Mouse (Mus musculus): ENCODE measurements around the gene Mvb12a. TPM values are rescaled to one million over a fixed set of nuclear protein-coding genes. Genes with fewer than 3 reads are reported as not detected.
A peak's percentile ranks its signal among the peaks of the same experiment; 100 is the strongest.
"Not testable (repeated sequence)": the region's sequence is repeated elsewhere in the genome, so short reads cannot be mapped to it uniquely, and the experiment has no call there.

Mvb12a gene
- total RNA-seq (2022), result 10 to 100 TPM; 17.7 to 28.7 (median 23.4) TPM

DNA sequence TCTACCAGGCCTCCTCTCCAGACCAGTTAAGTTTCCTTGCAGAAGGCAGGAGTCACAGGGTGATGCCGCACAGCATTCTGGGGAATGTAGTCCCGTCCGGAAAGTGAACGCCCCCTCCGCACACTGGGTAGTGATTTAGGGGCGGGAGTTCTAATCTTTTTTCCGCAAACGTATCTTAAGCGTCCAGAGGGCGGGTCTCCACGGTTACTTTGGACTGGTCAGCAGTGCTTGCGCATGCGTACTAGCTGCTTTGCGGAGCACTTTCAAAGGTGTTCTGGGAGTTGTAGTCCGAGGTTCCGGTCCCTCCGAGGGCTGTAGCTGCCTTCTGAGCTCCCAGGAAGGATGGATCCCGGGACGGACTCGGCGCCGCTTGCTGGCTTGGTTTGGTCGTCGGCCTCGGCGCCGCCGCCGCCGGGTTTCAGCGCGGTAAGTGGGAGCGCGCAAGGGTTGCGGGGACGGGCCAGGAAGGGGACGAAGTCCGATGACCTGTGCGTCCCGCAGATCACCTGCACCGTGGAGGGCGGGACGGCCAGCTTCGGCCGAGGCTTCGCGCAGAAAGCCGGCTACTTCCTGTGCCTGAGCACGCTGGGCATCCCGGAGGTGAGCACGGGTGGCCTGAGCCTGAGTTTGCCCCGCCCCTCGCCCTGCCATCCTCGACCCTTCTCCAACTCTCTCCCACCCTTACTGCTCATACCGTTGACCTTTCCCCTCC, at the start of gene Mvb12a:
Gene Mvb12a (plus strand): TSS at position 291 of the 712 bp plus-strand sequence.
- DNase-seq (ENCODE audit: low spot score in 2 of 2), result peak; percentile 95 to 97

- peak; percentile 76 to 81 for DNase-seq (ENCODE audit: low spot score in 2 of 2)
Measured at GRCm38 (mm10) chr8:71495039-71495438, 47.7 kb upstream of the Mvb12a start.

DNA sequence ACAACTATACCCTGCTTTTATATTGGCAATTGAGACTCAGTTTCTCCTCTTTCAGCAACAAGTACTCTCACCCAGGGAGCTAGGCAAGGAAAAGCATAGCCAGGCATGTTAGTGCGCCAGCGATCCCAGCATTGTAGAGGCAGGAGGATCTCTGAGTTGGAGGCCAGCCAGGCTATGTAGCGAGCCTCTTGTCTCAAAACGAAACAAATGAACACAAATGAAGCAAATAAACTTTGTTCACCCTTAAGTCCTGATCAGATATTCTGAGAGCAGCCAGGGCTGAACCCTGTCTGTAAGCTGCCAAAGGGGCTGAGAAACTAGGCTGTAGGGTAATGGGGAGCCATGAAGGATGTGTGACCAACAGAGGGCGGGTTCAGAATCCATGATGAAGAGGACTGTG, 46.9 kb upstream of the Mvb12a start:
- no peak for DNase-seq (ENCODE audit: low spot score in 2 of 2)

DNA sequence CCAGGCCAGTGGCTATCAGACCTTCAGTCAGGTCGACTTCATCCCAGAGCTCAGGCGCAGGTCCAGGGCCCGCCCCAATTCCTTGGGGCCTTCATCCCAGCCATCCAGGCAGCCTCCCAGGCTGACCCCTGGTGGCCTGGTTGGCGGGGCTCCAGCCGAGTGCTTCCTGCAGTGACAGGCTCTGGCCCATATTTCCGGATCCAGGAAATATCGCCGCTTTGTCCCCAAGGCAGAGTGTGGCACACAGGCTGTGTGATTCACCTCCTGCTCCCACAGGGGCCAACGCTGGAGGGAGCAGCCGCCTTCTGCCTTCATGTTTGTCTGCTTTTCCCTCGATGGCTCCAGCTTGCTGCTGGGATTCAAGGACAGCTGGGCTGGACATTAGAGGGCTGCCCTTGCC, 46.2 kb upstream of the Mvb12a start:
- peak; percentile 82 to 91 for DNase-seq (ENCODE audit: low spot score in 2 of 2)

DNA sequence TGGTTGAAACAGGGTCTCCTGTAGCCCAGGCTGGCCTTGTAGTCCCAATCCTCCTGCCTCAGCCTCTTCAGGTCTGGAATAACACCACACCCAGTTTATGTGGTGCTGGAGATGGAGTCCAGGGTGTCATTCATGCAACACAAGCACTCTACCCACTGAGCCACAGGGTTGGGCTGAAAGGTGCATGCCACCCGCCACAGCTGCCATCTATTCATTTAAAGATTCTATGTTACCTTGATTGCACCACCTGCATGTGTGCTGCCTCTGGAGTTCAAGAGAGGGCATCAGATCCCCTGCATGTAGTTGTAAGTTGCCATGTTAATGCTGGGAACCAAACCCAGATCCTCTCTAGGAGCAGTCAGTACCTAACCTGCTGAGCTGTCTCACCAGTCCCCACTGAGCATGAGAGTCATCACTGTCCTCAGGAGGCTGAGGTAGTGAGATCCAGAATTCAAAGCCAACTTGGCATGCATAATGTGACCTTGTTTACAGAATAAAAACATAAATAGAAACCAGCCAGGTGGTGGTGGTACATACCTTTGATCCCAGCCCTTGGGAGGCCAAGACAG, 45.6 kb upstream of the Mvb12a start:
- no peak for DNase-seq (ENCODE audit: low spot score in 2 of 2)

- DNase-seq (ENCODE audit: low spot score in 2 of 2), result no peak
Measured at GRCm38 (mm10) chr8:71497881-71498501, 44.7 kb upstream of the Mvb12a start.

GRCm38 (mm10) chr8:71498816-71499690, 43.7 kb upstream of the Mvb12a start:
- no peak for DNase-seq (ENCODE audit: low spot score in 2 of 2)

DNA sequence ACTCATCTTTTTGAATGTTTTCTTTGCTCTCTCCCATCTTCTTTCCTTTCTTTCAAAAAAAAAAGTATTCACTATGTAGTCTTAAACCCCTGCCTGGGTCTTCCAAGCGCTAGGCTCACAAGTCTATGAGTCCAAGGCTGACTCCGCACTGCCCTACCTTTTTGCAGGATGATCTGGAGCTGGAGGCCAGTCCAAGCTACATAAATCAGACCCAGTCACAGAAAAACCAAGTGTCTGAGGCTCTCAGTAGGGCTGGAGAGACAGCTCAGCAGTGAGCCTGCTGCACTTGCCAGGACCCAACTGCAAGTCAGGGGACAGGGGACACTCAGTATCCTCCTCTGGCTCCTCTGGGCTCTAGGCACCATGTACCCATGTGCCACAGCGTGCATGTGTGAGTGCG, 38.4 kb upstream of the Mvb12a start:
- DNase-seq (ENCODE audit: low spot score in 2 of 2), result no peak

DNA sequence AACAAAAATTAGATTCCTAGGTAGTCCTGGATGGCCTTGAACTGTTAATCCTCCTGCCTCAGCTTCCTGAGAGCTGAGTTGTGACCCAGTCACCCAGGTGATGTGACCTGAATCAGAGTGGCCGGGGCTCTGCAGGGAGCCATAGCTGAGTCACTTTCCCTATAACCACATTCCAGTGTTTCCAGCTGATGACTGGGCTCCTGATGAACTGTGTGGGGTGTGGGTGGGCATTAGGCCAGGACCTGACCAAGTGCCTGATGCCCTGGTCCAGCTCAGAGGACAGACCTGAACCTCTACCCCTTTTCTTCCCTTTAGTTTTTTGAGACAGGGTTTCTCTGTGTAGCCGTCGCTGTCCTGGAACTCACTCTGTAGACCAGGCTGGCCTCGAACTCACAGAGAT, 37.4 kb upstream of the Mvb12a start:
- no peak for DNase-seq (ENCODE audit: low spot score in 2 of 2)

GRCm38 (mm10) chr8:71505979-71506378, 36.7 kb upstream of the Mvb12a start:
- no peak for DNase-seq (ENCODE audit: low spot score in 2 of 2)

- peak; percentile 74 to 84 for DNase-seq (ENCODE audit: low spot score in 2 of 2)
Measured at GRCm38 (mm10) chr8:71507589-71508104, 35.1 kb upstream of the Mvb12a start.

DNA sequence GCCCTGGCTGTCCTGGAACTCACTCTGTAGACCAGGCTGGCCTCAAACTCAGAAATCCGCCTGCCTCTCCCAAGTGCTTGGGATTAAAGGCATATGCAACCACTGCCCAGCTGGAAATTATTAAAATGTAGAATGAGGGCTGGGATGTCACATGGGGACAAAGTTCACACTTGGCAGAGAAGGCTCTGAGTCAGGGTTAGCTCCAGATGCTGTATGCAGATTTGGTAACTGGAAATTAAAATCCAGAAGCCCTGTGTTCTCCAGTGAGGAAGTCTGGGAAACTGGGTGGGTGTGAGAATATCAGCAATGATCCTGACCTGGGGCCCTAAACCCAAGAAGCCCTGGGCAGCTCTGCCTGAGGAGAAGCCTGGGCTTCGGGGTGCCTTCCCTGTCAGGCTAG, 33.4 kb upstream of the Mvb12a start:
- no peak for DNase-seq (ENCODE audit: low spot score in 2 of 2)

- DNase-seq (ENCODE audit: low spot score in 2 of 2), result no peak
Measured at GRCm38 (mm10) chr8:71511644-71512043, 31.1 kb upstream of the Mvb12a start, which contains the start of gene Plvap. Gene Plvap (minus strand): TSS chr8:71511752.

DNA sequence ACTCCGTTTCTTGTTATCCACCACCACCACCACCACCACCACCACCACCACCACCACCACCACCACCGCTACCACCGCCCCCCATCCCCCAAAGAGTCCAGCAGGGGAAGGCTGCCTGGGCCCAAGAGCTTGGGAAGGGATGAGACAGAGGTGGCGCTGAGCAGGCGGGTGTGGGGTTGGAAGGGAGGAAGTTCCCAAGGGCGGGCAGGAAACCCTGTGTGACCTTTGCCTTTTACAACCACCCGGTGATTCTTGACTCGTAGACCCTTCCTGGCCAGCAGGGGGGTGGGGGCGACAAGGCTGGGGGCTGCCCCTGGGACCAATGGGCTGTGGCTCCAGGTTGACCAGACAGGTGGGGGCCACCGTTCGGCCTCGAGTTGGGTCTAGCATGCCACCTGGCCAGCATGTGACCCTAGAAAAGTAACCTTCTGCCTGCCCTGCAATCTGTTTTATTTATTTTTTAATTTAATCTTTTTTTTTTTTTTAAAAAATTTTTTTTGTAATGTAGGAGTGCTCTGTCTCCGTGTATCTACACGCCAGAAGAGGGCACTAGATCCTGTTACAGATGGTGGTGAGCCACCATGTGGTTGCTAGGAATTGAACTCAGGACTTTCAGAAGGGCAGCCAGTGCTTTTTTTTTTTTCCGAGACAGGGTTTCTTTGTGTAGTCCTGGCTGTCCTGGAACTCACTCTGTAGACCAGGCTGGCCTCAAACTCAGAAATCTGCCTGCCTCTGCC, 29.5 kb upstream of the Mvb12a start:
- DNase-seq (ENCODE audit: low spot score in 2 of 2), result no peak

- no peak for DNase-seq (ENCODE audit: low spot score in 2 of 2)
Measured at GRCm38 (mm10) chr8:71515043-71515442, 27.7 kb upstream of the Mvb12a start.

GRCm38 (mm10) chr8:71516786-71517185, 25.9 kb upstream of the Mvb12a start:
- DNase-seq (ENCODE audit: low spot score in 2 of 2), result no peak

DNA sequence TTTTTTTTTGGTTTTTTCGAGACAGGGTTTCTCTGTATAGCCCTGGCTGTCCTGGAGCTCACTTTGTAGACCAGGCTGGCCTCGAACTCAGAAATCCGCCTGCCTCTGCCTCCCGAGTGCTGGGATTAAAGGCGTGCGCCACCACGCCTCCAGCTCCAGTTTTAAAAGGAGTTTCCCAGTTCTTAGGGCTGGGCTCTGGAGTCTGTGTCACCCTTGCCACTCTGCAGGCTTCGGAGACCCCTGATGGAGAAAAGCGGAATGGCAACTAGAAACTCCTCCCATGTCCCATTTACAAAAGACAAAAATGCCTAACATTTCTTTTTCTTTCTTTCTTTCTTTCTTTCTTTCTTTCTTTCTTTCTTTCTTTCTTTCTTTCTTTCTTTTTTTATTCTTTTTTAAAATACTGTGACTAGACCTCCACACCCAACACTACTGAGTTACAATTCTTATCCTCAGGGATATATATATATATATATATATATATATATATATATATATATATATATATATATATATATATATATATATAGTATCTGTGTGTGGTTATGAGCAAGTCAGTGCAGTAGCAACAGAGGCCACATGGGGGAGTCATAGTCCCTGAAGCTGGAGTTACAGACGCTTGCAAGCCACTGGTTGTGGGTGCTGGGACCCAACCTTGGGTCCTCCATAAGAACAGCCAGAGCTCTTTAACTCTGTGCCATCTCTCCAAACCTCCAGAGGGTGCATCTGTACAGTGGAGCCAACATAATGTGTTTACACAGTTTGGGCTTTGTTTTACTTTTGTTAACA, 23.5 kb upstream of the Mvb12a start:
- DNase-seq (ENCODE audit: low spot score in 2 of 2), result not testable (repeated sequence)

DNA sequence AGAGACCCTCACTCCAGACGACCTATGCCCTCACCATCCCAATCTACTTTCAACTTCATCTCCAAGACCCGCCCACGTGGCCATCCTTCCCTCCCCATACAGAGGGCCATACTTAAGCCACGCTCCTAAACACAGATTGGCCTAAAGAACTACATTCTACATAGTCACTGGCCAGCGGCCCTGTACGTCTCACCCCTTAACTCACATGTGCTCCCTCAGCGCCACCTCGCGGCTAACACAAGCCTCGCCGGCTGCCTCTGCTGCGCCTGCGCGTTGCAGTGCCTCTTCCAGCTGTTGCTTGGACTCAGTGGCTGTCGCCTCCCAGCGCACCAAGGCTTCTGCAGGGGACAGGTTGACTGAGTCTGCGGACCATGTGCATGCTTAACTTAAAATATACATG, 21.1 kb upstream of the Mvb12a start:
- DNase-seq (ENCODE audit: low spot score in 2 of 2), result peak; percentile 91 to 93

DNA sequence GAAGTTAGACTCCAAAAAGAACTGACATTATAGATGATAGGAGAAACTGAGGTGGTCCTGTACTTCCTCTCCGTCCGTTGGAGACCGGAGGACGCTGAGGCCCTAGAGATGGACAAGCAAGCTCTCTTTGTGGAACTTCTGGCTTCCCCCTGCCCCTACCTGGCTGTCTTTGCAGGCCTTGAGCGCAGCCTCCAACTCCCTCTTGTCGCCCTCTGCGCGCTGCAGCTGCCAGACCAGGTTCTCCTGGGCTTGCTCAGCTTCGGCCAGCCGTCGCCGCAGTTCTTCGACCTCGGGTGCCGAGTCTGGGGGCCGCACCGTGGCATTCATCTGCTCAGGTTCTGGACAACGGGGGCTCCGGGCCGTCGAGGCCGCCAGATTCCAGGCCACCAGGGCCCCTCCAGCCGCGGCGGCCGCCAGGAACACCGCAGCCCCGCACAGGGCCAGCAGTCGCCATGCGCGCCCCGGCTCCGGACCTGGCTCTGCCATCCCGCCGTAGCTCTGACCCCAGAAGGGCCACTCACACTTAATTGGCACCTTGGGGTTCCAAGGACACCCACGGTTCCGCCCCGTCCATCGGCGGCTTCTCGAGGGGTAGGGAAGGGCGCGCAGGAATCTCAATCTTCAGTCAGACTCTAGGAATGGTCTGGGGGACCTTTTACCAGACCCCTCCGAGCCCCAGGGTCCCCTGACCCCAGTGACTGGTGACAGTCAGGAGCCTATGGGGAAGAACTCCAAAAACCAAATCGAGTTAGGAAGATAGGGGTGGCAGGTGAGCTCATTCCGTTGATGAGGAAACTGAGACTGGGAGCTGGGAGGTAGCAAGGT, 17.3 kb upstream of the Mvb12a start, which contains the start of gene Ccdc194:
Gene Ccdc194 (minus strand): TSS at position 486 of the 825 bp plus-strand sequence.
- no peak for DNase-seq (ENCODE audit: low spot score in 2 of 2)

Data from gastrocnemius, adult 8-10 months (tissue).